Mouse (Mus musculus): ENCODE results near the gene Trim11. TPM values are rescaled to one million over a fixed set of nuclear protein-coding genes. Genes with fewer than 3 reads are reported as not detected.
A peak's percentile ranks its signal among the peaks of the same experiment; 100 is the strongest.

The Trim11 gene
- polyA plus RNA-seq, 1 experiment from 2014 or later = 17.5 TPM

DNA sequence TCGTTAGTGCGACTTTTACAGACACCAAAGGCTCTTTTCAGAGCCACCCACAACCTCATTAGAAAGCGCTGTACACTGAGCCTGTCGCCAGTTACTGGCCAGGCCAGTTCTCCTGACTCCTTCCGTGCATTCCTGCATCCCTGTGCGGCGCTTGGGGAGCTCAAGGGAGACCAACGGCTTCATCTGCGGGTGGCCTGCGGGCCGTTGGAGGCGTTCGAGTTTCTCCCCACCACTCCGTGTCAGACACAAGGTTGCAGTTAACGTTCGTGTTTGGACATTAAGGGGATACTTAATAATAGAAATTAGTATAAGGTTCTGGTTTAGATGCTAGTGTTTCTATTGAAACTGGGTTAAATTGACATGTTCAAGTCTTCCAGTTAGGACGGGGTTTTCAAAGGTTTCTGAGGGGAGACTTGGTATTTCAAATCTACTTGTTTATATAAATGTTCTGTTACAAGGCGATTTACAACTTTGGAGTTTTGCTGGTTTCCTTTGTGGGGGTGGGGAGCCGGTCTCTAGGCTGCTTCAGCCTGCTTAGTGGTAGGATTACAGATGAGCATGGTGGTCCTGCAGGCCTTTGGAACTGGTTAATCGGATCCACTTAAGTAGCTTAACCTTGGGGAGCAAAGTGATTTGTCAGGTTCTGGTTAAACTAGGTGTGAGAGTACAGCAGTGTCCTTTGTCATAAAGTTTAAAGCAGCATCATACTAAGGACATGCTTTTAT is 22.6 kb upstream of the Trim11 start:
- Histone ChIP-seq H3K9ac (ENCODE audit: low read depth, low read length) (peak overlapping the region; percentile 86), H3K36me3 (ENCODE audit: control insufficient read depth, insufficient read depth, low read length) (peaks cover 6% of the 10 kb centered on the region; the same call in 1 of the 2 replicates), H3K4me2 (ENCODE audit: low read depth, low read length) (peak overlapping the region; percentile 66), H3K27me3 (replicated peaks; ENCODE audit: control insufficient read depth, insufficient read depth, low read length) (no peaks in the 10 kb centered on the region), H3K9me3 (ENCODE audit: control insufficient read depth, low read length) (no peaks in the 10 kb centered on the region), H3K4me1 (ENCODE audit: control insufficient read depth, insufficient read depth, low read length) (peaks cover 30% of the 10 kb centered on the region), H3K4me3 (ENCODE audit: low read length) (peak overlapping the region; percentile 66), H3K27ac (ENCODE audit: low read length) (peak overlapping the region; percentile 99)
- ATAC-seq = peak; percentile 19; the same call in 1 of the 2 replicates
- under 1% methylated on average over 20 of the region's 20 CpGs for WGBS

GRCm38 (mm10) chr11:58955868-58956257 is 22.0 kb upstream of the Trim11 start:
- H3K36me3 ChIP-seq (ENCODE audit: control insufficient read depth, insufficient read depth, low read length) = peaks cover 6% of the 10 kb centered on the region; the same call in 1 of the 2 replicates
- peak overlapping the region; percentile 66 for H3K4me3 ChIP-seq (ENCODE audit: low read length)
- no peaks in the 10 kb centered on the region for H3K9me3 ChIP-seq (ENCODE audit: control insufficient read depth, low read length)
- H3K27me3 ChIP-seq (replicated peaks; ENCODE audit: control insufficient read depth, insufficient read depth, low read length) = no peaks in the 10 kb centered on the region
- H3K4me1 ChIP-seq (ENCODE audit: control insufficient read depth, insufficient read depth, low read length) = peaks cover 30% of the 10 kb centered on the region
- peak overlapping the region; percentile 66 for H3K4me2 ChIP-seq (ENCODE audit: low read depth, low read length)
- 11% methylated on average over 8 of the region's 8 CpGs for WGBS
- H3K9ac ChIP-seq (ENCODE audit: low read depth, low read length) = peak overlapping the region; percentile 86
- no peak for ATAC-seq
- H3K27ac ChIP-seq (ENCODE audit: low read length) = 0 out of 2 replicates have a peak overlapping the region, but pooled peaks have one; percentile 99

DNA sequence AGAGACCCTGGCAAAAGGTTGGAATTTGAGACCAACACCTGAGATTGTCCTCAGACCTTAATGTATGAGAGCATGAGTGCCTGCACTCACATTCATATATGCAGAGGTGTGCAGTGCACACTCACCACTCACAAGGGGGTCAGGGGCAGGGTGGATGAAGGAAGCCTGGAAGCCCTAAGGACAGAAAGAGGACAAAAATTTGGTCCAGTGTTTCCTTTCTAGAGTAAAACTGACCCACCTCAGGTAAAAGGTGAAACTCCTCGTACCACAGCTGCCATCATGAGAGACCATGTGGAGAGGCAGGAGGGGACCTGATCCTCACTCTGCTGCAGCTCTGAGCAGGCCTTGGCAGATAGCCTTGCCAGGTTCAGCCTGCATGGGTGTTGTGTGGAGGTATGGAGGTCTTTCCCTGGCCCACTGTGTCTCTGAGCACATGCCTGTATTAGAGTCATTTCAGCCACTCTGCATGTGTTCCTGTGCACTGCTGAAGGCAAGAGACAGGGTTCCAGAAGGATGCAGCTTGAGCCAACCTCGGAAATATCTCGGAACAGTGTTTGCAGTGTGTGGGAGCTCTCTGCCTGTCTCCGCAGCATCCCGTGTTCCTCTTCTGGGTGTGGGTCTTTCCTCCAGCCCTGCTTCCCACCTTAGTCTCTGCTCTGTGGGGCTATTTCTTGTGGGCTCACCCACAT is 20.5 kb upstream of the Trim11 start:
- 89% methylated on average over 5 of the region's 5 CpGs for WGBS
- Histone ChIP-seq H3K4me3 (ENCODE audit: low read length) (peak overlapping the region; percentile 66), H3K27ac (ENCODE audit: low read length) (no peak overlapping the region), H3K9me3 (ENCODE audit: control insufficient read depth, low read length) (peaks cover 5% of the 10 kb centered on the region; the same call in 1 of the 2 replicates), H3K36me3 (ENCODE audit: control insufficient read depth, insufficient read depth, low read length) (peaks cover 6% of the 10 kb centered on the region; the same call in 1 of the 2 replicates), H3K4me2 (ENCODE audit: low read depth, low read length) (peak overlapping the region; percentile 66), H3K9ac (ENCODE audit: low read depth, low read length) (peak overlapping the region; percentile 86; the same call in 1 of the 2 replicates), H3K27me3 (replicated peaks; ENCODE audit: control insufficient read depth, insufficient read depth, low read length) (0 out of 2 replicates have a peak, but pooled peaks cover 2% of the 10 kb centered on the region), H3K4me1 (ENCODE audit: control insufficient read depth, insufficient read depth, low read length) (peaks cover 30% of the 10 kb centered on the region)
- no peak for ATAC-seq

DNA sequence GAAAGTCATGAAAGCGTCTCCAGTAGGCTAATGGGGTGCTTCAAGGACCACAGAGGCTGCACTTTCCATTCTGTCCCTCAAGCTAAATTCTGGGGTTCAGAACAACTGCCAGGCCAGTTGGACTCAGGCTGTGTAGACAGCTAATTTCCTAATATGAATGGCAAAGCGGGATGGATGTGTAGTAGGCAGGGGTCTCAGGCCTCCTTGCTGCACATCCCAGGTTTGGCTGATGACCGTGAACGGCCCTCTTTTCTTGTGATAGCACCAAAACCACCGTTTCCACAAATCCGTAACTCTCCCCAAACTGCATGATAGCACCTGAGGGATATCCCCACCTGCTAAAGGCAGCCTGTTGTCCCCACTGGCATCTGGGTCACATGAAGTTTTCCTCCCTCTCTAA is 19.4 kb upstream of the Trim11 start:
- WGBS = 86% methylated on average over 6 of the region's 6 CpGs
- Histone ChIP-seq H3K36me3 (ENCODE audit: control insufficient read depth, insufficient read depth, low read length) (peaks cover 6% of the 10 kb centered on the region; the same call in 1 of the 2 replicates), H3K4me3 (ENCODE audit: low read length) (no peak overlapping the region), H3K4me1 (ENCODE audit: control insufficient read depth, insufficient read depth, low read length) (peaks cover 27% of the 10 kb centered on the region), H3K4me2 (ENCODE audit: low read depth, low read length) (no peak overlapping the region), H3K27me3 (replicated peaks; ENCODE audit: control insufficient read depth, insufficient read depth, low read length) (peaks cover 2% of the 10 kb centered on the region; the same call in 1 of the 2 replicates), H3K27ac (ENCODE audit: low read length) (no peak overlapping the region), H3K9ac (ENCODE audit: low read depth, low read length) (no peak overlapping the region), H3K9me3 (ENCODE audit: control insufficient read depth, low read length) (peaks cover 5% of the 10 kb centered on the region; the same call in 1 of the 2 replicates)
- ATAC-seq = no peak

GRCm38 (mm10) chr11:58959186-58959825 is 18.6 kb upstream of the Trim11 start:
- Histone ChIP-seq H3K36me3 (ENCODE audit: control insufficient read depth, insufficient read depth, low read length) (peaks cover 6% of the 10 kb centered on the region; the same call in 1 of the 2 replicates), H3K4me2 (ENCODE audit: low read depth, low read length) (peak overlapping the region; percentile 88), H3K27ac (ENCODE audit: low read length) (no peak overlapping the region), H3K27me3 (replicated peaks; ENCODE audit: control insufficient read depth, insufficient read depth, low read length) (peaks cover 2% of the 10 kb centered on the region; the same call in 1 of the 2 replicates), H3K4me1 (ENCODE audit: control insufficient read depth, insufficient read depth, low read length) (peaks cover 27% of the 10 kb centered on the region), H3K9me3 (ENCODE audit: control insufficient read depth, low read length) (peaks cover 5% of the 10 kb centered on the region; the same call in 1 of the 2 replicates), H3K9ac (ENCODE audit: low read depth, low read length) (0 out of 2 replicates have a peak overlapping the region, but pooled peaks have one; percentile 4), H3K4me3 (ENCODE audit: low read length) (peak overlapping the region; percentile 49; the same call in 1 of the 2 replicates)
- ATAC-seq = no peak
- WGBS = 32% methylated on average over 15 of the region's 15 CpGs

GRCm38 (mm10) chr11:58959921-58960465 is 17.9 kb upstream of the Trim11 start:
- Histone ChIP-seq H3K4me1 (ENCODE audit: control insufficient read depth, insufficient read depth, low read length) (peaks cover 29% of the 10 kb centered on the region), H3K4me2 (ENCODE audit: low read depth, low read length) (peak overlapping the region; percentile 88), H3K27ac (ENCODE audit: low read length) (no peak overlapping the region; the same call in 1 of the 2 replicates), H3K9ac (ENCODE audit: low read depth, low read length) (peak overlapping the region; percentile 50; the same call in 1 of the 2 replicates), H3K27me3 (replicated peaks; ENCODE audit: control insufficient read depth, insufficient read depth, low read length) (peaks cover 2% of the 10 kb centered on the region; the same call in 1 of the 2 replicates), H3K9me3 (ENCODE audit: control insufficient read depth, low read length) (peaks cover 5% of the 10 kb centered on the region; the same call in 1 of the 2 replicates), H3K4me3 (ENCODE audit: low read length) (peak overlapping the region; percentile 49), H3K36me3 (ENCODE audit: control insufficient read depth, insufficient read depth, low read length) (peaks cover 6% of the 10 kb centered on the region; the same call in 1 of the 2 replicates)
- WGBS = 3% methylated on average over 40 of the region's 40 CpGs
- peak; percentile 84 for ATAC-seq

DNA sequence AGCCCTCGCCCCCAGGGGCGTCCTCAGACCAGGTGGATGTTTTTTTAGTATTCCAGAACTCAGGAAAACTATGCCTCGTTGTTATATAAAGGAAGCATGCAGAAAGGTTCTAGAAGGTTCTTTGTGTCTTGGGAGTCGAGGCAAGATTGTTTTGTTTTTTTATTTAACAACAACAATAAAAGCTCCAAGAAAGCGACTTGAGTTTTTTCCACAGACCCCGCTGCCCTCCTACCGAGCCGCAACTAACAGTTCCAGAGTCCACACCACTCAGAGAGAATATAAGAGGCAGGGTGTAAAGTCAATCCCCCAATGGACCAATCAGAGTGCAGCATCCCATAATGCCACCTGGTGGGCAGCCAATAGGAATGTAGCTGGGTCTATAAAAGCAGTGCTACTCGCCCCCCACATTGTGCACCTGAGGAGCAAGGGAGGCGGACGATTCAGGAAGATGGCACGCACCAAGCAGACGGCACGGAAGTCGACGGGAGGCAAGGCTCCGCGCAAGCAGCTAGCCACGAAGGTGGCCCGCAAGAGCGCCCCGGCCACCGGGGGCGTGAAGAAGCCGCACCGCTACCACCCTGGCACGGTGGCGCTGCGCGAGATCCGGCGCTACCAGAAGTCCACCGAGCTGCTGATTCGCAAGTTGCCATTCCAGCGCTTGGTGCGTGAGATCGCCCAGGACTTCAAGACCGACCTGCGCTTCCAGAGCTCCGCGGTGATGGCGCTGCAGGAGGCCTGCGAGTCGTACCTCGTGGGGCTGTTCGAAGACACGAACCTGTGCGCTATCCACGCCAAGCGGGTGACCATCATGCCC is 16.3 kb upstream of the Trim11 start:
- ATAC-seq = no peak
- 58% methylated on average over 50 of the region's 50 CpGs for WGBS
- Histone ChIP-seq H3K27ac (ENCODE audit: low read length) (no peak overlapping the region), H3K36me3 (ENCODE audit: control insufficient read depth, insufficient read depth, low read length) (peaks cover 6% of the 10 kb centered on the region; the same call in 1 of the 2 replicates), H3K4me2 (ENCODE audit: low read depth, low read length) (no peak overlapping the region), H3K4me3 (ENCODE audit: low read length) (no peak overlapping the region), H3K9ac (ENCODE audit: low read depth, low read length) (no peak overlapping the region), H3K9me3 (ENCODE audit: control insufficient read depth, low read length) (peaks cover 5% of the 10 kb centered on the region; the same call in 1 of the 2 replicates), H3K27me3 (replicated peaks; ENCODE audit: control insufficient read depth, insufficient read depth, low read length) (peaks cover 2% of the 10 kb centered on the region; the same call in 1 of the 2 replicates), H3K4me1 (ENCODE audit: control insufficient read depth, insufficient read depth, low read length) (peaks cover 31% of the 10 kb centered on the region)

DNA sequence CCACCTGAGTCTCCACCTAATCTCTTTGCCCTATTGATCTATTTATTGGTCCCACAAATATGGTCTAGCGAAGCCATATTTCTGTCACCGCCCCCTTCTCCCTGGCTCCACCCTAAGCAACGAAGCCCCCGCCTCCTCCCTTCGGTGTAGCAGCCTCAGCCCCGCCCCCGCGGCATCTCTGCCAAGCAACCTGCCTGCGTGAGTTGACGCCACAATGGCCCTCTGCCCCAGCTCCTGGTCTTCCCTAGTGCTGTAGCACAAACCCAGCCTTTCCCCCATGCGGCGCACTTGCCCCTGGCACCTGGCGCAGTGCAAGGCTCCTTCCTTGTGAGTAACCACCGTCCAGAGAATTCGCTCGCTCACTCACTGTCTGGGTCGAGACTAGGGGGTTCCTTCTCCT is 14.3 kb upstream of the Trim11 start:
- Histone ChIP-seq H3K4me3 (ENCODE audit: low read length) (no peak overlapping the region), H3K27me3 (replicated peaks; ENCODE audit: control insufficient read depth, insufficient read depth, low read length) (peaks cover 2% of the 10 kb centered on the region; the same call in 1 of the 2 replicates), H3K36me3 (ENCODE audit: control insufficient read depth, insufficient read depth, low read length) (no peaks in the 10 kb centered on the region), H3K9ac (ENCODE audit: low read depth, low read length) (no peak overlapping the region), H3K27ac (ENCODE audit: low read length) (no peak overlapping the region), H3K4me2 (ENCODE audit: low read depth, low read length) (no peak overlapping the region), H3K4me1 (ENCODE audit: control insufficient read depth, insufficient read depth, low read length) (peaks cover 17% of the 10 kb centered on the region), H3K9me3 (ENCODE audit: control insufficient read depth, low read length) (peaks cover 5% of the 10 kb centered on the region; the same call in 1 of the 2 replicates)
- WGBS = 32% methylated on average over 17 of the region's 17 CpGs
- no peak for ATAC-seq
